Mouse (Mus musculus) gastrocnemius, postnatal 10 days (tissue): ENCODE data around the gene Mta3. TPM values are rescaled to one million over a fixed set of nuclear protein-coding genes. Genes with fewer than 3 reads are reported as not detected.
"Not testable (repeated sequence)": the region's sequence is repeated elsewhere in the genome, so short reads cannot be mapped to it uniquely, and the experiment has no call there.

Experiments
- DNase-seq: peaks from one replicate; pipeline ENCODE4 v3.0.0; 2021; ENCODE audit warnings: mixed read lengths
- total RNA-seq, 2 experiments: library from RNA; stranded (reverse); gene quantifications; 2 replicates each; pipeline ENCODE4 v1.2.3; 2021

Mta3 gene
- total RNA-seq, 2 experiments from 2014 or later, result 13.5 to 17.0 TPM

DNA sequence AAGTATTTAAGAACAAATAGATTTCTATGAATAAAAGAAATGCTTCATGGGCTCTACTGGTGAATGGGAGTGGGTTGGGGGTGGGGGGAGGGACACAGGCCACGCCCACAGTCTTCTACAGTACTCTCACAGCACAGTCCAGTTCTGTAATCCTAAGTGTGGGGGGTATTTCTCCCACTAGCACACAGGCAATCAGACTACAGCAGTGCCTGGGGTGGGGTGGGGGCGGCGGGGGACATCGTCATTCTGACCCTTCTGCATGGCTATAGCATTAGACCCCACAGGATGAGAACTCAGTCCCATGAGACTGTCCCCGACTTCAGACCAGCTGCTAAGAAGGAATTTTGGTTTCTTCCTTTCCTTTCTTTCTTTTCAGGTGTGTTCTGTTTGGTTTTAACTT, 143.8 kb downstream of the Mta3 start:
- DNase-seq, result no peak

DNA sequence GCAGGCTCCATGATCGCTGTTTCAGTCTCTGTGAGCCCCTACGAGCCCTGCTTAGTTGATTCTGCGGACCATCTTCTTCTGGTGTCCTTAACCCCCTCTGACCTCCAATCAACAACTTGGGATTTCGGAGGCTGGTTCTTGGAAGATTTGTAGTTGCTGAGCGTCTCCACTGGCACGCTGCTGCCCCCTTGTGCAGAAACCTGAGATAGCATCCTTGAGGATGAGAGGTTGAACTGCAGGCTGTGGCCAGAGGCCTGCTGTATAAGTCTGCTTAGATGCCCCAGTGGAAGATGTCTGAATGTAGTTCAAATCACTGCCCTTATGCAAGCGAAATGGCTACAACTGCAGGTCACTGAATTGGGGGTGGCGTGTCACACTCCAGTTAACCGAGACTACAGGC, 144.5 kb downstream of the Mta3 start:
- peak; percentile 93 for DNase-seq

DNA sequence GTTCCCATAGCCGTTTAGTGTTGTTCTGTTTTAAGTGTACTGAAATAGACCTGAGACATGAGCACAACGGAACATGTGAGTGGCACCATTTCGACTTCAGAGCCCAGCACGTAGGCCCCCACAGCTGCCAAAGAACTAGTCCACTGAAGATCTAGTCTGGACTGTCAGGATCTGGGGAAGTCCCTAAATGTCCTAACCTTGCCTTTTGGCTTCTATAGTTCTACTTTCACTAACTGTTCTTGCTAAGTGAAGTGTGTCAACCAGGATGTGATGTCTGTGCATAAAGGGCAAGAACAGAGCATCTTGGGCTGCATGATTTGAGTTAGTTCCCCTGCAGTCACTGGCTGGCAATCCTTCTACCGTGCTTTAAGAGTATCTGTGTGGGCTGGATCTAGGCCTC, 144.9 kb downstream of the Mta3 start:
- no peak for DNase-seq

DNA sequence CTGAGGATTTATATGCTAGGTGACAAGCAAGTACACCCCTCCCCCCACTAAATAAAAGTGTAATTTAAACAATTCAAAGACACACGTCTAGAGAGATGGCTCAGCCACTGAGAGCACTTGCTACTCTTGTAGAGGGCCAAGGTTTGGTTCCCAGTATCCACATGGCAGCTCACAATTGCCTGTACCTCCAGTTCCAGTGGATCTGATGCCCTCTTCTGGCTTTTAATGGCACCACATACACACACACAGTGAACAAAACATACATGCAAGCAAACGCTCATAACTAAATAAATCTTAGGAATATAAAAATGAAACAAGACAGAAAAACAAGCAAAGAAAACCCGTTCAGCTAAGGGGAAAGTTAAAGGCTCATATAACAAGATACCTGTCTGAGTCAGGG, 147.9 kb downstream of the Mta3 start:
- DNase-seq, result no peak

DNA sequence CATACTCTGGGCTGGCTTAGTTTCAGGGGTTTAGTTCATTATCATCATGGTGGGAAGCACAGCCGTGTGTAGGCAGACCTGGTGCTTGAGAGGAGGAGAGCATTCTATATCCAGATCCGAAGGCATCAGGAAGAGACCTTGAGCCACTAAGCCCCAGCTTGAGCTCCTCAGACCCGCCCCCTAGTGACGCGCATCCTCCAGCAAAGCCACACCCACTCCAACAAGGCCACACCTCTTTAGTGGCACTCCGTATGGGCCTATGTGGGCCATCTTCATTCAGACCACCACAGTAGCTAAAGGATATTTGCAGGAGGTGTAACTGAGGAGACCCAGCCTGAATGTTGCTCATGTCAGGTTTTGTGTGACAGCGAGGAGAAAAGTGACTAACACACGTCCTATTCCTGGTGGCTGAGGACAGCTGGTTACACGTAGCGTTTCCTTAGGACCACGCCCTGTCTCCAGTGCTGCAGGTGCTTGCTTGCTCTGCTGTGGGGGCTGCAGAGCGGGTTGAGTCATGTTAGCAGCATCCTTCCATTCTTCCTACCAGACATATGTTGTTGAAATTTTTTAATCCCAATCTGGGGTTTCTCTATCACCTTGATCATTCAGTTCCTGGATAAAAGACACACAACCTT, 148.4 kb downstream of the Mta3 start:
- no peak for DNase-seq

DNA sequence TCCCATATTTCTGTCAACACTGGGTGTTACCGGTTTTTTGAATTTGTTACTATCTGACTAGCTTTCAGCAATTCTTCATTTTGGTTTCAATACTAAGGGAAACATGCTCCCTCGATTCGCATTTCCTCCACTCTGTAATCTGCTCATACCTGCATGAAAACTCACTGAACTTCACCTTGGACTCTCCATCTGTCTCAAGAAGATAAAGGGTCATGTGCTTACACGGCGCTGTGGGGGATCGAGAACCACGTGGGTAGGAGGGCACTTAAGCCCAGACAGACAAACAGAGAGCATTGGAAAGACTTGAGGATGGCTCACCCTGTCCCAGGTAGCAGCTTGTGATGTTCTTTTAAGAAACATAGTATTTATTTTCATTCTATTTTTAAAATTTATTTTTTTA, 152.4 kb downstream of the Mta3 start:
- DNase-seq, result no peak

DNA sequence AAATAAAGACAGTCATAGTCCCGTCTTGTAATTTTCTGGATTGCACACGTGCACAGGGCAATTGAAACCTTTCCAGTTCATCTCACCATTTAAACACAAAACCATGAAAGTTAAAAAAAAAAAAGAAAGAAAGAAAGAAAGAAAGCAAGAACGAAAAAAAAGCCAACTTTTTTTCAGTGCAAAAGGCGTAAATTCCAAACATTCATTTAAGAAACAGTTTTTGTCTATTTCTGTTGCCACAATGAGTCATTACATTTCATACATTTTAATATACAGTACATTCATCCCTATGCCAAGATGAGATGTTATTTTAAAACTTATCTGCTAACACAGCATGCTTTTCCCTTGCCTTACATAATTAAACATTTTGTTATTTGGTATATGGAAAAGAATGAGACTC, 153.7 kb downstream of the Mta3 start:
- no peak for DNase-seq

DNA sequence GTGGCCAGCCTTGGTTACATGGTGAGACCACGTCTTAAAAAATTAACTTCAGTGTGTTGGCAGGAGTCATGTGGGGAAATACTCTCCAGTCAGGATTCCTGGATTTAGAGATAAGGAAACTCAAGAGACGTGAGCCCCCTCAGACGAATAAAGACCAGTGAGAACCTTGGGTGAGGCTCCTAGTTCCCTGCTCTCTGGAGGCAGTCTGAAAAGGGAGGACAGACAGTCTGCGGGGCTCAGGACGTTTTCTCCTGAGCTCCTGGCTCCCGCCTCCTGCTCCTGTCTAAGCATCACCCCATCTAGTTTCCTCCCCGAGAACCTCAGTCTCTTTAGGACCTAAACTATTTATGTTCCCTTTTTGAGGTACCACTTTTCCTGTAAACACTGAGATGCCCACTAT, 154.3 kb downstream of the Mta3 start:
- DNase-seq, result no peak

DNA sequence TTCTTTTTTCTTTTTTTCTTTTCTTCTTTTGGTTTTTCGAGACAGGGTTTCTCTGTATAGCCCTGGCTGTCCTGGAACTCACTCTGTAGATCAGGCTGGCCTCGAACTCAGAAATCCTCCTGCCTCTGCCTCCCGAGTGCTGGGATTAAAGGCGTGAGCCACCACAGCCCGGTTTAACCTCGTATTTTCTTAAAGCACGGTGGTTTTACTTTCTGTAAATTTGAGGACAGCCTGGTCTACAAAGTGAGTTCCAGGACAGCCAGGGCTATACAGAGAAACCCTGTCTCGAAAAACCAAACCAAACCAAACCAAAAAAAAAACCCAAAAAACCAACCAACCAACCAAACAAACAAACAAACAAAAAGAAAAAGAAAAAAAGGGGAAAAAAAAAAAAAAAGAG, 155.0 kb downstream of the Mta3 start:
- DNase-seq, result not testable (repeated sequence)

DNA sequence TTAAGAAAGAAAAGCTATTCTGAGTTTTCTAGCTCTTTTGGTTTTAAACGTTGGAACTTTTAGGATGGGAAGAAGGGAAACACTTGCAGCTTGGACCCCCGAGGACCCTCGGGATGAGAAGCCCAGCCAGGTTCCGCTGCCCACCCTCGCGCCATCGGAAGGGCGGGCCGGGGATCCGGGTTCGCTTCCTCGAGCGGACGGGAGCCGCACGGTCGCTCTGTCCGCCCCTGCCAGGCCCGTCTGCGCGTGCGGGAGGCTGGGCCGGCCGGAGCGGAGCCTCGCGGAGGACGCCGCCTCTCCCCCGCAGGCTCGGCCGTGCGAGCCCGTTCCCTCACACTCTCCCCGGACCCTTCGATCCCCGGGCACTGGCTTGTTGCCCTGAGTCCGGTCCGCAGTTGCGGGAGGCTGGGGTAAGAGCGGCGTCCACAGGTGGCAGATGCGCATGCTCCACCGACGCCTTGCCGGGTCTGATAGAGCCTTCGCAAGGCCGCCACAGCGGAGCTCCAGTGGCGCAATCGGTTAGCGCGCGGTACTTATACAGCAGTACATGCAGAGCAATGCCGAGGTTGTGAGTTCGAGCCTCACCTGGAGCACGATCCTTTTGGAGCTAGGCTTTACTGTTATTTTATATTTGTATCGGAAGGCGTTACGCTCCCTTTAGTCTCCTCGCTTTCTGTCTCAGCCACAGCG, 155.6 kb downstream of the Mta3 start:
- peak; percentile 96 for DNase-seq

DNA sequence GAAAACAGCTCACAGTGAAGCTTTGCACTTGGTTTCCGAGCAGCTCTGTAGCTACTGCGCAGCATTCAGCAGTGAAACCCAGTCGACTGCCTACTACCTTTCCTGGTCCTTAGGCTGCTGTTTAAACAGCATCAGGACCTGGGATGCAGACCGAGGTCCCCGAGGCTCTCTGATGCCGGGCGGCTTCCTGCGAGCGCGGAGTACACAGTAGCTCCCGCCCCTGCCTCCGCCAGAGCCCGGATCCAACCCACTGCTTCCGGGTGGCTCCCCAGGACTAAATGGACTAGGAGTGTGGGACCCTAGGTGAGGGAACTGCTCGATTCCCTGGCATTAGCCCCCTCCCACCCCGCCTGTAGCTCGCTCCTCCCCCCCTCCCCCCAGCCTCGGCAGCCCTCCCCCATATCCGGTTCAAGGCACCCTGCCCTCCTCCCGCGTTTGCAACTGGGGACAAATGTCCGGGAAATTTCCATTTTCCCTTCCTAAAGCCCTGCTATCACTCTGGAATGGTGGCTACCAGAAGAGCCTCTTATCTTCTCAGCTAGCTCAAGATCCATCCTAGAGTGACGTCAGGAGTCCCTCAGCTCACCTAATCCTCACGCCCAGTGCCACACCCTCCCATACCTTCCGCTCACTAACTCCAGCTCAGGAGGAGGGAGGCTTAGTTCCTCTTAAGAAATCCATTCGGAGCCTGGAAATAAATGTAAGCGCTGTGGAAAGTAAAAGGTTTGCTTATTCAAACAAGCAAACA, 156.3 kb downstream of the Mta3 start:
- peak; percentile 58 for DNase-seq

DNA sequence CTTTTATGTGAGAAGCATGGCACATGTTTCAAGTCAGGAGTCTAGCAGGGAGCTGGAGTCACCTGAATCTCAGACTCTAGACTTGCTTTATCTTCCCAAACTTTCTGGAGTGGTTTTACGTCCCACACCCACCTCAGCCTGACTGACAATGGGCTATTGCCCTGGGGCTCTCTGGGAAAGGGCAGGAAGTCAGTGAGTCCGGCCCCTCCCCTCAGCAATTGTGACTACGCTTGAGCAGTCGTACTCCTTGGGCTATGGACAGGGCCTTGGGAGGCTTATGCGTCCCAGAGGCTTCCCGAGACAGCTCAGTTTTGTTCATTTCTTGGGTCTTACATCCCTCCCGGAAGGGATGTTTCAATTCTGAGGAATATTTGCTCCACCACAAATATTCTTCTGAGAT, 159.4 kb downstream of the Mta3 start:
- no peak for DNase-seq

DNA sequence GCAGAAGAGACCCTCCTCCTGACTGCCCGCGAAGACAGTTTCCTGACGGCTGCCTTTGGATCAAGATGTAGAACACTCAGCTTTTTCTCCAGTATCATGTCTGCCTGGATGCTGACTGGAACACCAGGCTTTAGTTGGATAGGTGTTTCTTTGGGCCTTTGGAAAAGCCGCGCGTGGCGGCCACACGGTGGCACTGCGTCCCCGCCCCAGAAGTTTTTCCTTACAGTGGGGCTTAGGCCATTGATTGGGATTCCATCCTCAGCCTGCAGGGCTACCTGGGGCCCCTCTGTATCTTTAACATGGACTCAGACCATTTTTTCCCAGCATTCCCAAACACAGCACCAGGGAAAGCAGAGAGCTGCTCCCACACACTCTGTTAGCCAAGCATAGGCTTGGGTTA, 160.6 kb downstream of the Mta3 start:
- peak; percentile 42 for DNase-seq

DNA sequence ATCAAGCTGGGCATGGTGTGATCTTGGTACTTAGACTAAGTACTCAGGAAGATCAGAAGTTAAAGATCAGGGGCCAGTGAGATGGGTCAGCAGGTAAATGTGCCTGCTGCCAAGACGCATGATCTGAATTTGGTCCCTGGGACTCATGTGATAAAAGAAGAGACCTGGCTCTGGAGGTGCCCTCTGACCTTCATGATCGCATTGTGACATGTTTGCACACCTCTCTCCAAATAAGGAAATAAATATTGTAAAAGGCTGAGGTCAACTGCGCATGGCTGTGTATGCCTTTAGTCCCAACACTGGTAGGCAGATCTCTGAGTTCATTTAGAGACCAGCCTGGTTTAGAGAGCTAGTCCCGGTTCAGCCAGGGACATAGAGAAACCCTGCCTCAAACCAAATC, 164.4 kb downstream of the Mta3 start:
- no peak for DNase-seq

Other genes with a start within 250 kb of the Mta3 start
- gene Cox7a2l, start 188.8 kb upstream of the Mta3 start, total RNA-seq, result 100 to 1,000 TPM; 140 TPM
- under 1 TPM in 1 of 2 experiments, not detected in 1; 0.16 TPM for gene Kcng3, start 74.3 kb upstream of the Mta3 start, total RNA-seq
- gene Haao, start 141.8 kb downstream of the Mta3 start, total RNA-seq, result under 1 TPM in 1 of 2 experiments, not detected in 1; 0.16 TPM